Mouse (Mus musculus) cortical plate, adult 2 months (tissue): ENCODE results near the gene Slc43a1. TPM values are rescaled to one million over a fixed set of nuclear protein-coding genes. Genes with fewer than 3 reads are reported as not detected.

Source experiments
- H3K27ac ChIP-seq: fragments of 200-500 bp; 2 replicates; pipeline ENCODE4 v1.5.1; 2012; ENCODE audit warnings: low read length, control low read depth, inconsistent platforms; ENCODE audit not compliant: insufficient read depth
- H3K4me1 ChIP-seq: fragments of 200-500 bp; 2 replicates; pipeline ENCODE4 v1.6.1; 2011; ENCODE audit warnings: low read length; ENCODE audit not compliant: control insufficient read depth, insufficient read depth
- H3K4me3 ChIP-seq: fragments of 200-500 bp; 2 replicates; pipeline ENCODE4 v1.5.1; 2011; ENCODE audit warnings: mild to moderate bottlenecking, low read length, control low read depth; ENCODE audit not compliant: insufficient read depth
- CTCF ChIP-seq: fragments of 200-500 bp; IDR thresholded peaks from 2 replicates; pipeline ENCODE4 v1.5.1; 2011; ENCODE audit warnings: mild to moderate bottlenecking, control low read depth, low read length; ENCODE audit not compliant: insufficient read depth; ENCODE audit errors: extremely low read depth
- POLR2A ChIP-seq: fragments of 200-500 bp; IDR thresholded peaks from 2 replicates; pipeline ENCODE4 v1.6.1; 2011; ENCODE audit warnings: mild to moderate bottlenecking, low read length, control low read depth; ENCODE audit not compliant: insufficient read depth; ENCODE audit errors: extremely low read depth
- polyA plus RNA-seq: library from polyadenylated mRNA; depleted of rRNA; stranded (reverse); fragments of >200 nt; gene quantifications from 2 replicates; pipeline ENCODE4 v1.2.3, GENCODE M21; 2012

Slc43a1 gene
- polyA plus RNA-seq, 1 experiment, result 0.52 TPM

GRCm38 (mm10) chr2:84865616-84866571 is 27.2 kb downstream of the Slc43a1 start:
- TF ChIP-seq POLR2A (no peak), CTCF (peak; percentile 50)
- H3K4me1 ChIP-seq, result peaks cover 1% of the 10 kb centered on the region; the same call in 1 of the 2 replicates
- H3K27ac ChIP-seq, result peak overlapping the region; percentile 35; the same call in 1 of the 2 replicates
- peak overlapping the region; percentile 32 for H3K4me3 ChIP-seq

- no peak overlapping the region for H3K27ac ChIP-seq
- TF ChIP-seq POLR2A, result no peak
- peak; percentile 64 for TF ChIP-seq CTCF
- peaks cover 1% of the 10 kb centered on the region; the same call in 1 of the 2 replicates for H3K4me1 ChIP-seq
- no peak overlapping the region for H3K4me3 ChIP-seq
Measured at GRCm38 (mm10) chr2:84868521-84868943, 29.9 kb downstream of the Slc43a1 start.

- Histone ChIP-seq H3K27ac (no peak overlapping the region), H3K4me3 (no peak overlapping the region), H3K4me1 (peaks cover 1% of the 10 kb centered on the region; the same call in 1 of the 2 replicates)
- TF ChIP-seq POLR2A (no peak), CTCF (no peak)
Measured at GRCm38 (mm10) chr2:84868977-84869376, 30.3 kb downstream of the Slc43a1 start.

- Histone ChIP-seq H3K4me3 (no peak overlapping the region), H3K4me1 (peaks cover 1% of the 10 kb centered on the region; the same call in 1 of the 2 replicates), H3K27ac (no peak overlapping the region)
- TF ChIP-seq CTCF (no peak), POLR2A (no peak)
Measured at GRCm38 (mm10) chr2:84870623-84871160, 32.0 kb downstream of the Slc43a1 start.

GRCm38 (mm10) chr2:84872105-84872716 is 33.6 kb downstream of the Slc43a1 start:
- Histone ChIP-seq H3K4me3 (no peak overlapping the region), H3K27ac (no peak overlapping the region), H3K4me1 (peaks cover 3% of the 10 kb centered on the region; the same call in 1 of the 2 replicates)
- TF ChIP-seq POLR2A, result no peak
- TF ChIP-seq CTCF, result no peak

- TF ChIP-seq POLR2A, result no peak
- TF ChIP-seq CTCF, result no peak
- Histone ChIP-seq H3K4me3 (no peak overlapping the region), H3K27ac (no peak overlapping the region), H3K4me1 (peaks cover 2% of the 10 kb centered on the region; the same call in 1 of the 2 replicates)
Measured at GRCm38 (mm10) chr2:84875842-84876241, 37.2 kb downstream of the Slc43a1 start.

- no peak for TF ChIP-seq CTCF
- TF ChIP-seq POLR2A, result no peak
- no peak overlapping the region for H3K4me3 ChIP-seq
- H3K4me1 ChIP-seq, result peaks cover 2% of the 10 kb centered on the region; the same call in 1 of the 2 replicates
- no peak overlapping the region for H3K27ac ChIP-seq
Measured at GRCm38 (mm10) chr2:84880590-84880989, 41.9 kb downstream of the Slc43a1 start.

- no peak overlapping the region for H3K4me3 ChIP-seq
- no peak overlapping the region for H3K27ac ChIP-seq
- 0 out of 2 replicates have a peak, but pooled peaks cover 1% of the 10 kb centered on the region for H3K4me1 ChIP-seq
- TF ChIP-seq CTCF, result no peak
- TF ChIP-seq POLR2A, result 0 out of 2 replicates have a peak, but pooled peaks have one; percentile 20
Measured at GRCm38 (mm10) chr2:84882606-84883005, 44.0 kb downstream of the Slc43a1 start.

GRCm38 (mm10) chr2:84883084-84883483 is 44.4 kb downstream of the Slc43a1 start:
- TF ChIP-seq POLR2A (no peak), CTCF (no peak)
- peak overlapping the region; percentile 67; the same call in 1 of the 2 replicates for H3K4me3 ChIP-seq
- 0 out of 2 replicates have a peak, but pooled peaks cover 1% of the 10 kb centered on the region for H3K4me1 ChIP-seq
- H3K27ac ChIP-seq, result no peak overlapping the region

GRCm38 (mm10) chr2:84883530-84883929 is 44.9 kb downstream of the Slc43a1 start:
- Histone ChIP-seq H3K4me1 (0 out of 2 replicates have a peak, but pooled peaks cover 1% of the 10 kb centered on the region), H3K27ac (no peak overlapping the region), H3K4me3 (peak overlapping the region; percentile 67)
- no peak for TF ChIP-seq POLR2A
- no peak for TF ChIP-seq CTCF
